Mouse (Mus musculus) mature B cell (primary cell): ENCODE results near the gene Gm10570.

ENCODE experiments used
- in situ Hi-C: fragments of 300-500 bp; cut with MboI; formaldehyde crosslinking; loops from 2 replicates; pipeline ENCODE4 v1.14.3; 2019

Gm10570 gene

DNA sequence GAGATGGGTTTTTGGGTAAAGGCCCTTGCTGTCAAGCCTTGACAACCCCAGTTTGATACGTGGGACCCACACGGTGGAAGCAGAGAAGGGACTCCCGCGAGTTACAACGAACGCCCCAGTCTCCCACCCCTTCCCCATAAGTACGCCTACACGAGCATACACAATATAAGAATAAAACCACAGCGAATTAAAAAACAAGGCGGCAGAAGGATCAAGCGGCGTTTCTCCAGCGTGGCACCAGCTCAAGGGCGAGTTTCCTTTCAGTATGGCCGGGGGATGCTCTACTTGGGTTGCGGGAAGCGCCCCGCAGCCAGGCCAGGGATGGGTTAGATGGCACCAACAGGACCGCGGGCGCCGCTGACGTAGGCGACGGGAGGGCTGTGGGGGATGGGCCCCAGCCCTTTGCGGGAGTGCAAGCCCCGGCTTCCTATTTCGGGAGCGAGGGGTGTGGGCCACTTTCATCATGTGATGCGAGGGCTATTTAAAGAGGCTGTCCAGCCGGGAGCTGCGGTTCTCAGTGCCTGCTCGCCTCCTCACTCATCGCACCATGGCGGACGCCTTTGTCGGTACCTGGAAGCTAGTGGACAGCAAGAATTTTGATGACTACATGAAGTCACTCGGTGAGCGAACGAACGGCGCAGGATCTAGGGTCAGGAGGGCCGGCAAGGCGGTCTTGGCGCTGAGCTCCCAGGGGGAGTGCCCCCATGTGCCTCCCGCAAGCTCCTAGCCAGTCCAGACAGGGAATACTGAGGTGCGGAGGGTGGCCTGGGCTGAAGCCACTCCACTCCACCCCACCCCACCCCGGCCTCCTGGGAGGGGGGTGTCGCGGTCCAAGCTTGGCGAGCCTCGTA is at the start of gene Gm10570, which contains the start of gene Fabp3:
Gene Gm10570 (minus strand): TSS at position 444 of the 851 bp plus-strand sequence.
Gene Fabp3 (plus strand): TSS at position 365 of the 851 bp plus-strand sequence.
- in situ Hi-C loops: no loop called here

DNA sequence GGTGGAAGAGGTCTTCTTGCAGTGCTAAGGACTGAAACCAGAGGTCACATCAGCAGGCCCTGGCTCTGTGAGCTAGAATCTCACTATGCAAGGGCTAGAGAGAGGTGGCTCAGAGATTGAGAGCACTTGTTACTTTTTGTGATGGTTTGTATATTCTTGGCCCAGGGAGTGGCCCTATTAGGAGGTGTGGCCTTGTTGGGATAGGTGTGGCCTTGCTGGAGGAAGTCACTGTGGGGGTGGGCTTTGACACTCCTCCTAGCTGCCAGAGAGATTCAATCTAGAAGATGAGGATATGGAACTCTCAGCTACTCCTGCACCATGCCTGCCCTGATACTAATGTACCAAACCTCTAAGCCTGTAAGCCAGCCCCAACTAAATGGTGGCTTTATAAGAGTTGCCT is 49.5 kb upstream of the Gm10570 start:
- in situ Hi-C loops: no loop called here

DNA sequence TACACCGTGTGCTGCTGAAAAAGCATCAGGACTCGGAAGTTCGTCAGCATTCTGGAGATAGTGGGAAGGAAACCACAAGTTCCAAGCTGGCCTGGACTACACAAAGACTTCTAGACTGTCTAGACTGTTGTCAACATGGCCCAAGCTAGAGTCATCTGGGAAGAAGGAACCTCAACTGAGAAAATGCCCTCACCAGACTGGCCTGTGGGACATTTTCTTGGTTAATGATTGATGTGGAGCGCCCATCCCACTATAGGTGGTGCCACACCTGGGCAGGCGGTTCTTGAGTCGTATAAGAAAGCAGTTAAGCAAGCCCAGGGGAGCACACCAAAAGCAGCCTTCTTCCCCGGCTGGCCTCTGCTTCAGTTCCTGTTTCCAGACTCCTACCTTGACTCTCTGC is 44.1 kb upstream of the Gm10570 start:
- in situ Hi-C loops: no loop called here

DNA sequence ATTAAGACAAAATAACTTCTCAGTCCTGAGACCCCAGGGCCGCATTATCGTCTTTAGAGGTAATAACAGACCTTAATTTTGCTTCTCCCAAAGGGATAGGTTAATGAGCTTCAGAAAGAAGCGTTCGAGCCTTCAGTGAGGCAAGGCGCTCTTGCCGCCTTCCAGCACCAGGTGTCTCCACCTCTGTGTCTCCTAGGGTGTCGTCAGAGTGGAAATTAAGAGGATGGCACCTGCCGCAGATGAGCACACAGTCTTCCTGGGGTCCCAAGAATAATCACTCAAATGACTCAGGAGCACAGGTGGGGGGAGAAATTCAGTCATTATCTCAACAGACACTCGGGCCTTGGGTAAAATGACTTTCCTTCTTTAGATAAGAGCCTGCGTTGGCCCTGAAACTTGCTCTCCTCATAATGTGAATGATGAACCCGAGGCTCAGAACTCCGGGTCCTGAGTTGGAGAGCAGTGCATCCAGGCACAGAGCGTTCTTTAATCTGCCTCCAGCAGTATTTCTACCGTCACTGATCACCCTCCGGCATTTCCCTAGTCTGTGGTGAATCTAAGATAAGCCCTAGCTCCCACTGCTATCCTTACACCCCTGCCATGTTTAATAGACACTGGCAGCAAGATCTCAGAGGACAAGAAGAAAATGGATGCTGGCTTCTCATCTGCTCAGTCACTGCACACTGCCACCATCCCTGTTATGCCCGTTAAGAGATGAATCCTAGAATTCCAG is 42.4 kb upstream of the Gm10570 start:
- in situ Hi-C loops: no loop called here

DNA sequence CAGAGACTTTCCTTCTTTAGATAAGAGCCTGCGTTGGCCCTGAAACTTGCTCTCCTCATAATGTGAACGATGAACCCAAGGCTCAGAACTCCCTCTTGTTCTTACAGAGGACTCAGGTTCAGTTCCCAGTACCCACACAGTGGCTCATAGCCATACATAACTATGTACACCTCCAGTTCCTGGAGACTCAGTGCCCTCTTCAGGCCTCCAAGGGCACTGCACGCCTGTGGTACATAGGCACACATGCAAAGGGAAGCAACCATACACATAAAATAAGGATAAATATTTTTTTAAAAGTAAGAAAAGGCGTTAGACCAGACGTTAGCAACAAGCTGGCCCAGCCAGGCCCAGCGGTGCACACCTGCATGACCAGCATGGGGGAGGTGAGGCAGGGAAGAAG is 41.2 kb upstream of the Gm10570 start:
- in situ Hi-C loops: no loop called here

DNA sequence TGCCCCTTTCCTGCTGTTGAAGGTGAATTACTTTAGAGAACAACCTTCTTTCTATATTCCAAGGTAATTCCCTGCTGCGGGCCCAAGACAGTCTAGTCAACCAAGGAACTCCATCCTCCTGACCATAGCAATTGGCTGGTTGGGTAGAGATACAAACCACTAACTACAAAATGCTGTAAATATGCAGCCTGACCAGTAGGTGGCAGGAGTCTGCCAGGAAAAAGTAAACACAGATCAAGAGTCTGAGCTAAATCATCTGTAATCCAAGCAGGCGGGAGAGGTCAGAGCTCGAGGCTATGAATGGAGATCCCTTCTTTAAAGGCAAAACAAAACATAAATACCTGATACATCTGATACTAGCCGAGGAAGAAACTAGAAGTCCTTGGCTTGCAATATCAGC is 33.2 kb upstream of the Gm10570 start:
- in situ Hi-C loops: no loop called here

DNA sequence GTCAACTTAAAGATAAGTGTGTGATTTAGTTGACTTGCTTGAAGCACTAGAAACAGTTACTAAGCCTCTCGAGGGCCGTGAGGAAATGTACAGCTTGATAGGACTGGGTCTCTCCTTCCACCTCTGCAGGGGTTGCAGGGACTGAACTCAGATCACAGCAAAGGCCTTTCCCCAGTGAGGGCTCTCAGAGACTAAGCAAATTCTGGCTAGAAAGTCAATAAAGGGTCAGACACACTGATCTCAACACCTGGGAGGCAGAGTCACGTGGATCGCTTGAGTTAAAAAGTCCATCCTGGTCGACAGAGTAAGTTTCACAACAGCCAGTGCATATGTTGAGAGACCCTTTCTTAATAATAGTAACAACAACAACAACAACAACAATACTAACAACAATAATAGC is 27.4 kb upstream of the Gm10570 start:
- in situ Hi-C loops: no loop called here

DNA sequence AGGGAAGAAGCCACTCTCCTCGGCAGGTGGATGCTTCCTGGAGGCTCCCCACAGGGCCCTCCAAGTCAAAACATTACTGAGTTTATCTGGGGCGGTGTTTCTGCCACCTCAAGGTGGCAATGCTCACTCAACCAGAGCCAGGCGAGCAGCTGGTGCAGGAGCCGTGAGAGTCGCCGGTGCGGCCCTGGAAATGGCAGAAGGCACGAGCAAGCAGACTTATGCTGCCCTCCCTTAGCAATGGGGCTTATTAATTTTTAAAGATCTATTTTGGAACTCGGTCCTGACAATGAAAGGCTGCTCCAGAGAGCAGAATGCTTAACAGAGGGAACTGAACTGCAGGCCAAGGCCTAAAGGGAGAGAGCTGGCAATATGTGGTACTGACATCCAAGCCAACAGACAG is 18.9 kb upstream of the Gm10570 start:
- in situ Hi-C loops: no loop called here

DNA sequence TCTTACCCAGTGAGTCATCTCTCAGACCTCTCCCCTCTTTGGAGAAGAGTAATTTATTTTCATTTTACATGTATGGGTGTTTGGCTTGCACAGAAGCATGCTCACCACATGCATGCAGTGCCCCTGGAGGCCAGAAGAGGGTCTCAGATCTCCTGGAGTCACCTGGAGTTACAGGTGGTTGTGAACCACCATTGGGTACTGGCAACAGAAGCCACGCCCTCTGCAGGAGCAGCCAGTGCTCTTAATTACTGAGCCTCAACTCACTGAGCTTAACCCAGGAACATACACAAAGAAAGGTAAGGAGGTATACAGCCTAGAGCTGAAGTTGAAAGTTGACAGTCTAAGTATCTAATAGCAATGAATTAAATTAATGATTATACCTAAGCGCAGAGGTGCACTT is 17.0 kb upstream of the Gm10570 start:
- in situ Hi-C loops: no loop called here

DNA sequence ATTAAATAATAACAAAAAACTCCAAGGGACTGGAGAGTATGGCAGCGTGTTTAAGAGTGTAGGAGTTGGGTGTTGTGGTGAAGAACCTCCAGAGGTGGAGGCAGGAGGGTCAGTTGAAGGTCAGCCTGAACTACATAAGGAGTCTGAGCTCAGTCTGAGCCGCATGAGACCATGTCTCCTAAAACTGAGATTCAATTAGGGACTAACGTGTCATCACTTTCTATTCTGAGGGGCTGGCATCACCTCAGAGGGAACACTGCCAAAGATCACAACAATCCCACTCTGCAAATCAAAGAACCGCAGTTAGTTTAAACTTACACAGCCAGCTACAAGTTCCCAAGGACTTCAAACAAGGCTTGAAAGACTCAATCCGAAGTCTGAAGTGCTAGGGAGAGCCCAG is 15.1 kb upstream of the Gm10570 start:
- in situ Hi-C loops: no loop called here

DNA sequence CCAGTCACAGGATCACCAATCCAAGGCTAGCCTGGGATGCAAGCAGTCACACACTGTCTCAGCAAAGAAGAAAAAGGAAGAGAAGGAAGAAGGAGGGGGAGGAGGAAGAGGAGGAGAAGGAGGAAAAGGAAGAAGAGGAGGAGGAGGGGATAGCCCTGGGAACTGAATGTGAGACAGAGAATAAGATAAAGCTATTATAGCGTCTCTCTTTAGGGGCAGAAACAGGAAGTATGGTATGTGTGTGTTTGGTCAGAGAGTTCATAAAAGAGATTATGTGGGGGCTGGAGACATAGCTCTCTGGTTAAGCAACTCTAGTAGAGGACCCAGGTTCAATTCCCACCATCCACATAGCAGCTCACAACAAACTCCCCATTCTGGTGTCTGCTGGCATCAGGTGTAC is 14.7 kb upstream of the Gm10570 start:
- in situ Hi-C loops: no loop called here

DNA sequence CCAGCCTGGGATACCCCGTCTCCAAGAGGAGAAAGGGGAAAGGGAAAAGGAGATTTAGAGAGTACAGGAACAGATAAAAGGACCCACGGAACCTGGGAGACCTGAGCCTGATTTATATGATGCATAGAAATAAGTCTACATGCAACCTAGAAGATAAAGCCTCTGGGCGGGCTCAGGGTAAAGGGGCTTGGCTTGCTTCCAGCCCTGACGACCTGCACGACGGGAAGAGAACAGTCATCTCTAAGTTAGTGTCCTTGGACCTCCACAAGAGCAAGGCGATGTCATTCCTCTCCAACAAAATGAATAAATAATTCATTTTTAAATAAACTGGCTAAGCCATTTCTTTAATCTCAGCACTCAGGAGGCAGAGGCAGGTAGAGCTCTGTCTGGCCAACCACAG is 14.1 kb upstream of the Gm10570 start:
- in situ Hi-C loops: no loop called here

DNA sequence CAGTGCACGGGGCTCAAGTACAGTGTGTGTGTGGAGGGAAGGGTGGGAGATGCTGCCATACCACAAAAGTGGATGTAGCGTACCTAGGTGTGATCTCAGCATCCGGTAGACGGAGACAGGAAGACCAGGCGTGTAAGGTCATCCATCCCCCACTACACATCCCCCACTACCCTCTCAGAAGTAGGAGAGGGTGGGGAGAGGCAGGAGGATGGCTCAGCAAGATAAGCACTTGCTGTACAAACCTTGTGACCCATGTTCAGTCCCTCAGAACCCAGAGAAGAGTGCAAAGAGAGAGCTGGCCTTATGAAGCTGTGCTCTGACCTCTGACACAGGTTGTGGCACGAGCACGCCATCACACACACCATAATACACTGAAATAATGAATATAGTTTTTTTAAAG is 13.2 kb upstream of the Gm10570 start:
- in situ Hi-C loops: no loop called here

DNA sequence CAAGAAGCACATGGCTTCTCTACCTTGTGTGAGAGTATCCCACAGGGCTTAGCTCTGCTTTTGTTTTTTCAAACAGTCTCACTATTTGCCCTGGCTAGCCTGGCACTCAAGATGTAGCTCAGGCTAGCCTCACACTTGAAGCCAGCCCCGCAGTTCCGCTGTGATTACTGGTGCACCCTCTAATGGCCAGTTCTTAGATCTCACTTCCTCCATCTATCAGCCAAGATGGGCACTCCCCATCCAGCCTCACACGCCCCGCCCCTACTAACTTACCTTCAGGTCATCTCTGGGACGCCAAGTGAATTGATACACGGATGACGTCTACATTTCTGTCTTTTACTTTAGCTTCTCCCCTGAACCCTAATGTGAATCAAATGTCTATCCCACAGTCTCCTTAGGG is 11.1 kb upstream of the Gm10570 start:
- in situ Hi-C loops: no loop called here

DNA sequence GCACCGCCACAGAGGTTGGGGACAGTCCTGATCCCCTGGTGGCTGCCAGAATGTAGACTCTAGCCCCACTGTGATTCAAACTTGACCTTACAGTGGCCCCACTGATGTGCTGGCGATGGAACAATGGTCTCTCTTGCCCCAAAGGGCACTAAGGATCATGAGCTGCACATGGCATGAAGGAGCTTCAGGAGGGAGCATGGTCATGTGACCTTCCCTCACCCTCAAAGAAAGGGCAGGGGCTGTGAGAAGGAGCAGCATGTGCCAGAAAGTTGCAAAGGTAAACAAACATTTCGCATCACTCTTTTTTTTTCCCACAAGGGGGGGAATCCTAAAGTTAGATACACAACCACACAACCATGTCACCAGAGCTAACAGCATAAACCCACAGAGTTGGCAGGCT is 9.6 kb upstream of the Gm10570 start:
- in situ Hi-C loops: no loop called here

DNA sequence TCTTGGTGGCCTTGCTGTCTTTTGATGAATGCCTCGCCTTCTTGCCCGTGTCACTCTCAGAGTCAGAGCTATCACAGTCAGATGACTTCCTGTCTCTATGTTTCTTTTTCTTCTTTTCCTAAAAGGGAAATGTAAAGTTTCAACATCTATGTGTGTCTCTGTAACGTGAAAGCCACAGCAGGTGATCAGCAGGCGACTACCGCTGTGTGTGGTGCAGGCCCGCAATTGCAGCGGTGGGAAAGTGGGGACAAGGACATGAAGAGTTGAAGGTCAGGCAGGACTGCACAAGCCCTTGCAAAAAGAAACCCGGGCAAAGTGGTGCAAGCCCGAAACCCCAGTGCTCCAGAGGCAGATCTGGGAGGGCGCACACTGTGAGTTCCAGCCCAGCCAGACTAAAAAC is 8.2 kb upstream of the Gm10570 start:
- in situ Hi-C loops: no loop called here

DNA sequence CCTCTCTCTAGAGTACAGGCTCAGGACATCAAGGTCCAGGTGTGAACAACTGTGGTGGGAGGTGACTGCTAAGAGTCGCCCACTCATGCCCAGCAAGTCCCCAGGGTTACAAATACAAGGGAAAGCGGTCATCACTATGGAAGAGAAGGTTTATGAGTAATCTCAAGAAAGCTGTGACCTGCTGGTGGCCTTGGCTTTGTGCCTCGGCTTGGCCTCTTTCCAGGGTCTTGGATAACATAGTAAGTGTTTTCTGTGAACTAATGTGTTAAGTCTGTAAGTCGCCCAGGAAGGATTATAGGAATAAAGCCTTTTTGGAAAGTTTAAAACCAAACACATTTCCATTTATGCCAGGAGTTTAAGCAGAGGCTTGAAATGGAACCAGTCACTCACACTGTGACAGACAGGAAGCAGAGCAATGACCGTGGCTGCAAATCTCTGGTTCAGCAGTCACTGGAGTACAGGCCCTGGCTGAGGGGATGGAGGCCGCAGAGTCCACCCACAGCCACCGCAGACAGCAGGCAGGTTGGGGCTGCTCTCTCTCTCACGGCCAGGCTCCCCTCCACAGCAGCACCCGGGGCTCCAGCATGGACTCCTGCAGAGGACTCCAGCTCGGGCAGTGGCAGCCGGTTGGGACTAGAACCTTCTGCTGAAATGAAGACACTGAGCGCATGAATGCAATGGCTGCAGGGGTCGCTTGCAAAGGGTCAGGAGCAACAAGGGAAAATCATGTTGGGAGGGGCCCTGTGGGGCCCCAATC is 7.5 kb upstream of the Gm10570 start:
- in situ Hi-C loops: no loop called here

DNA sequence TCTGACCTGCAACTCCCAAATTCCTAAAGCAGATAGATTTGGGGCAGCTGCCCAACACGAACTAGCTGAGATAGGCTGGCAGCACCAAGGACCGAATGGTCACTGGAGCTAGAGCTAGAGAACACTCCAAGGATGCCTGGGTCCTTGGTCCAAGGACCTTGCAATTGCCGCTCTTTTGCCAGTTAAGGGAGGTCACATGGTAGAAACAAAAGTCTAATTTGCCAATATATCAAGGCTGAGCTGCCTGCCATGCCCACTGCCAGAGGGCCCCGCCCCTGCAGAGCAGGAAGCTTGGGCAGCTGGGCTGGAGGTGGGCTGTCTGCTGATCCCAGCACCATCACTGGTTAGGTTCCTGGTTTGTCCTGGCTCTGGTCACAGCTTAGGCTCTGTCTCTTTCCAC is 5.1 kb upstream of the Gm10570 start:
- in situ Hi-C loops: no loop called here

DNA sequence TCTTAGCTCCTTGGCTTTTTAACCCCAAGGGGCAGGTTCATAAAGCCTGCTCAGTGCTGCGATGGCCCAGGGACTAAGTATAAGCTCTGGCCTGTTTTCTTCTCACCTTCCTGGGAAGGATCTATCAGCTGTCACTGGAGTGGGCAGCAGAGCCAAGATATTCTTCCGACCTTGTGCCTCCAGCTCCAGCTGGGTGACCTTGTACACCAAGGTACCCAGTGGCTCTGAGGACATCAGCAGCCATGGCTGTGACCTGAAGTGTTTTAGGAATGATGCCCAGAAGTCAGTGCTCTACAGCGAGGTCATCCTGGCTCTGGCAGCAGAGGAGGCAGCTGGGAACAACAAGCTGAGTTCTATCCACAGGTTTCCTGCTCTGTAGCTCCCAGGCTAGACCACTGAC is 4.1 kb upstream of the Gm10570 start:
- in situ Hi-C loops: no loop called here

DNA sequence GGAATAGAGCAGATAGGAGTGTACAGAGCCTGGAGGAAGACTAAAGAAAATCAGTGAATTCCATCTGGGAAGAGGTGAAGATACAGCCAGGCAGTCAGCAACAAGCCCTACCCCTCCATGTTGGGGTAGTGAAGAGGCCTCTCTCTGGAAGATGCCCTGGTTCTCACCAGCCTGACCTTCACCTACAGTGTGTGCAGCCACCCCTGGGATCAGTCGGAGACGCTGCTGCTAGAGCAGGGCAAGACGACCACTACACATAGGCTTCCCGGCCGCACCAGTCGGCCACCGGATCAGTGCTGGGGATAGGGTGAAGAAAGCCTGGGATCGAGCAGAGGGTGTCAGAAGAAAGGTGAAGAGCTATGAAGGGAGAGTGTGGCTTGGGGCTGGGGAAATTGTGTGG is 780 bp upstream of the Gm10570 start:
- in situ Hi-C loops: no loop called here

DNA sequence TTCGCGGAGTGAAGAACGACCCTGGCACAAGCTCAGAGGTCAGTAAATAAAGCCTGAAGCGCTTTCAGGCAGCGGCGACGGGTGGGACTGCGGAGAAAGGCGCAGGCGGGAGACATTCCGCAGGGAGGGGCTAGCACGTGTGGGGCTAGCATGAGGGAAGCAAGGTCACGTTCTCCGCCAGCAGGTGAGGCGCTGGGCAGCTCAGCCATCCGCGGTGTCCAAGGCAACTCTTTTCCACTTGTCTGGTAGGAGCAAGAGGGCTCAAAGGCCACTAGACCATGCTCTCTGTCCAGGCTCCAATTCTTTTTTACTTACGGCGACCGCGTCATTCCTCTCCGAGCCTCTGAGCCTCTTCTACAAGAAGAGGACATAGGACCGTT is 633 bp downstream of the Gm10570 start:
- in situ Hi-C loops: no loop called here

DNA sequence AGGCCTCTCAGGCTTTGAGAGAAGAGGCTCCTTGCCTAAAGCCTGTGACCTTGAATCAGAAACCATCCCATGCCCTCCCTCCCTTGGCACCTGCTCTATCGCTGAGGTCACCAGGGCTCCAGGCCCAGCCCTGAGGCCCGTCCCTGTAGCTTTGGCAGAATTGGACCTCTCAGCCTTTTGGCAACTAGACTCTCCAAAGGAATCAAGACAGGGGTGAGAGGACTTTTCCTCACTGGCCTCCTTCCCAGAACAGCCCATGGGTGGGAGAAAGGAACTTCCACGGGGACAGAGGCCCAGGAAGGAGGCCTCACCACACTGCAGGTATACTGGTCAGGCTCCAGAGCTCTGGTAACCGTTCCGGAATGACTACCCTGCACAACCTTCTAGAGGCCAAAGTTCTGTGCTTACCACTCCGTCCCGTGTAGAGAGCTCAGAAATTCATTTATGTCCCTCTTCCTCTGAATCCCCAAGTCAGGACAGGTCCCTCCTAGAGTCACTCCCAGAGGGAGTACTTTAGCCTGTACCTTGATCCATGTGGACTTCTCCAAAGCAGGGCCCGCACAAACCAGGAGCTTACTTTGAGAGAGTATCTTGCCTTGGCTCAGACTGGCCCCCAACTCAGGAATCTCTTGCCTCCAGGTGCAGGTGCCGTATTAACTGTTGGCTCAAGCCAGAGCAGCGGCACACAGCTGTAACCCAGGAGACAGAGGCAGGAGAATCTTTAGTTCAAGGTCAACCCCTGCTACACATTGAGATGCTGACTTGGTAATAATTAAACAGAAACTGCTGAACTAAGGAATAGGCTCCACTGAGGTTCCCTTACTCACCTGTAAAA is 1.5 kb downstream of the Gm10570 start:
- in situ Hi-C loops: no loop called here
